Mouse (Mus musculus) bone marrow macrophage, adult 2 months (primary cell): ENCODE results near the gene Fndc4.

Experiments used
- CTCF ChIP-seq: IDR thresholded peaks from 2 replicates; pipeline ENCODE4 v1.5.1; 2012; ENCODE audit warnings: low read depth, mild to moderate bottlenecking, low read length, moderate library complexity
- POLR2A ChIP-seq: IDR thresholded peaks from 2 replicates; pipeline ENCODE4 v1.6.1; 2012; ENCODE audit warnings: mild to moderate bottlenecking, low read depth, low read length, borderline replicate concordance

DNA sequence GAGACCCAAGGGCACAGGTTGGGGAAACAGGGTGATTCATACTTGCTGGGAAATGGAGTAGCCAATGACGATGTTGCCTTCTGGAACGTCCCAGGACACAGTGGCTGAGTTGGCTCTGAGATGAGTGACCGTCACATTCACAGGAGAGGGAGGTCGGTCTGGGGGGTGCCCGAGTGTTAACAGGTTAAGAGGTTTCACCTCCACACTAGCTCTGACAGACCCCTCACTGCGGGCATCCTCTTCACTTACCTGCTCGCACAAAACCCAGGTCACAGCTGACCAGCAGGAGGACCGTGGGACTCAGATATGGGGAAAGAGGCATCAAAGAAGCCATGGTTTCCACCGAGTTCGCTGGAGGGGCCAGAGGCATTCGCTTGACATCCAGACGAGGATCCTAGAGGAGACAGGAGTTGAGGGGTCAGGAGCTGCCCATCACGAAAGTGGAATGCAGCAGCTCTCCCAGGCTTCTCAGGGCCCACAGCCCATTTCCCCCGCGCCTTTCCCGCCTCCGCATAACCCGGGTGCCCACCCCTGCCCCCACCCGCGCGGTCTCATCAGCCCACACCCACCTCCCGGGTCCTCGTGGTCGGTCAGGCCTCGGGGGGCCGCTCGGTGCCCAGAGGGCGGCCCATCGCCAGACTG is 795 bp downstream of the Fndc4 start:
- TF ChIP-seq POLR2A: no peak
- no peak for TF ChIP-seq CTCF
